Mouse (Mus musculus) stomach, postnatal 0 days (tissue): Measurements from ENCODE around the gene Ctbp2. TPM values are rescaled to one million over a fixed set of nuclear protein-coding genes. Genes with fewer than 3 reads are reported as not detected.

Source experiments
- ATAC-seq: fragments of 200-750 bp; cut with Nextera tagmentation; 2 replicates; pipeline ENCODE4 v1.8.0; 2017; ENCODE audit not compliant: low FRiP score, low TSS enrichment
- DNase-seq: peaks from one replicate; pipeline ENCODE4 v3.0.0-alpha.2; 2016; ENCODE audit warnings: low spot score
- H3K27ac ChIP-seq: fragments of 300-500 bp; sonication (generic); replicated peaks from 2 replicates; pipeline ENCODE4 v1.5.1; 2014; ENCODE audit warnings: mild to moderate bottlenecking, control low read depth
- H3K27me3 ChIP-seq: fragments of 300-500 bp; sonication (generic); 2 replicates; pipeline ENCODE4 v1.6.1; 2014; ENCODE audit warnings: low read length; ENCODE audit not compliant: control insufficient read depth, insufficient read depth
- H3K36me3 ChIP-seq: fragments of 300-500 bp; sonication (generic); 2 replicates; pipeline ENCODE4 v1.6.1; 2014; ENCODE audit warnings: low read length, mixed read lengths; ENCODE audit not compliant: control insufficient read depth, insufficient read depth
- H3K4me1 ChIP-seq: fragments of 300-500 bp; sonication (generic); replicated peaks from 2 replicates; pipeline ENCODE4 v1.6.1; 2014; ENCODE audit warnings: antibody characterized with exemption; ENCODE audit not compliant: control insufficient read depth, insufficient read depth
- H3K4me2 ChIP-seq: fragments of 300-500 bp; sonication (generic); replicated peaks from 2 replicates; pipeline ENCODE4 v1.6.1; 2014; ENCODE audit warnings: low read depth, mild to moderate bottlenecking, control low read depth, moderate library complexity
- H3K4me3 ChIP-seq: fragments of 300-500 bp; sonication (generic); 2 replicates; pipeline ENCODE4 v1.5.1; 2014; ENCODE audit warnings: low read depth, low read length, control low read depth
- H3K9ac ChIP-seq: fragments of 300-500 bp; sonication (generic); 2 replicates; pipeline ENCODE4 v1.6.1; 2014; ENCODE audit warnings: mild to moderate bottlenecking, low read length, control low read depth, mixed read lengths
- H3K9me3 ChIP-seq: fragments of 300-500 bp; sonication (generic); 2 replicates; pipeline ENCODE4 v1.6.1; 2016; ENCODE audit warnings: low read length; ENCODE audit not compliant: control insufficient read depth
- CTCF ChIP-seq: IDR thresholded peaks from 2 replicates; pipeline ENCODE4 v1.5.1; 2016; ENCODE audit warnings: antibody characterized with exemption, low read depth, mild to moderate bottlenecking, moderate library complexity
- EP300 ChIP-seq: optimal IDR thresholded peaks from 2 replicates; pipeline ENCODE3; 2016; ENCODE audit warnings: antibody characterized with exemption
- WGBS: fragments of 180-500 bp; shearing (Covaris S2); extraction: QIAGEN DNeasy Blood & Tissue Kit; methylation state at CpG from one replicate; pipeline ENCODE4 v1.1.7; 2014; 5-methylcytosine and 5-hydroxymethylcytosine counted together
- polyA plus RNA-seq: library from polyadenylated mRNA; unstranded; fragments of >200 nt; fragmentation: Nextera tagmentation; extraction: Ambion mirVana; gene quantifications from 2 replicates; pipeline ENCODE4 v1.2.1, GENCODE M21; 2015

Gene Ctbp2
- polyA plus RNA-seq, 1 experiment from 2014 or later = 48.6 TPM

DNA sequence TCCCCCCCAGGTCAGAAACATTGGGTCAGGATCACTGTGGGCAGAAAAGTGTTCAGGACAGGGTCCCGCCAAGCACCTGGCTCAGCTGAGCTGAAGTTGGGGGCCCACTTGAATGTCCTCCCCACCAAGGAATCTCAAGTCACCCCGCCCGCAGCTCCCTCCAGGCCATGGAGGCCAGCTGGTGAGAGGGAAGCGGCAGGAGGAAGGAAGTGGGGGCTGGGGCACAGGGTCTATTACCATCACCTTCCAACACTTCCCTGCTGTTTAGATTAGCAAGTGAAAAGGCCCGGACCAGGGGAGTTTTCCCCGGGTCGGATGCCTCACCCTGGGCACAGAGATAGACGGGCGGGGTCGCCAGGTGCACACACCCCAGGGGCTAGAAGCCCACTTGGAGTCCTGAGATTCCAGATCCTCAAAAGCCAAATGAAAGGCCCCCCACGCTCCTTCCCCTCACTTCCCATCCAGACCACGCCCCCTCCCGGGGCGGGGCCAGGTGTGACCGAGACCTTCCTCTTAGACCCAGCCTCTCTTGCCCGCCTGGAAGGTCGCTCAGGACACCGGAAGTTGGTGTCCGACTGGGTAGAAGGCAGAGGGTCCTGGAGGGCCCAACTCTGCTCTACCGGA lies 9.2 kb downstream of the Ctbp2 start:
- peak overlapping the region; percentile 89 for H3K27ac ChIP-seq
- no peaks in the 10 kb centered on the region for H3K36me3 ChIP-seq
- H3K4me1 ChIP-seq = peaks cover 25% of the 10 kb centered on the region
- no peaks in the 10 kb centered on the region for H3K27me3 ChIP-seq
- peak; percentile 80 for DNase-seq
- peak; percentile 18 for ATAC-seq
- H3K9ac ChIP-seq = peak overlapping the region; percentile 52
- no peaks in the 10 kb centered on the region for H3K9me3 ChIP-seq
- H3K4me3 ChIP-seq = peak overlapping the region; percentile 12
- peak overlapping the region; percentile 55 for H3K4me2 ChIP-seq
- 19% methylated on average over 19 of the region's 20 CpGs for WGBS
- TF ChIP-seq CTCF = no peak
- TF ChIP-seq EP300 = no peak

DNA sequence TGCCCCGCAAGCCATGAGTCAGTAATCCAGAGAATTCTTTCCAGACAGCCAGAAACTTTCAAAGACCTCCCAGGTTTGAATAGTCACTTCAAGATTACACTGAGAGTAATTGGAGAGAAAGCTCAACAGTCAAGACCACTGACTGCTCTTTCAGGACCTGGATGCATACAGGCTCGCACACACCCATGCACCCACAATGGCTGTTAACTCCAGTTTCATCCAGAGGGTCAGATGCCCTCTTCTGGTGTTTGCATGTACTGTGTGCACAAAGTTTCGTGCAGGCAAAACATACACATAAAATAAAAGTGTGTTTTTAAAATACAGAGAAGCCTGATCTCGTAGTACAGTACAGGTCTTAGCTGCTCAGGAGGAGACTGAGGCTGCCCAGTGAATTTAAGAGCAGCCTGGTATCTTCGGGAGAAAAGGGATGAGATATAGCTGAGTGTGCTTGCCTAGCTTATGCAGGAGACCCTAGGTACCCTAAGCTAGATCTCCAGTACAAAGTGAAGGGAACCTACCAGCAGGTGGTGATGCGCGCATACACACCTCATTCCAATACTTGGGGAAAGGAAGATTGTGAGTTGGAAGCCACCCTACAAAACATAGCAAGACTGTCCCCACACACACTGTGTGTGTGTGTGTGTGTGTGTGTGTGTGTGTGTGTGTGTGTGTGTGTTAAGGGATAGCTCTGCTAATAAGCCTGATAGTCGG lies 10.8 kb downstream of the Ctbp2 start:
- H3K9ac ChIP-seq = no peak overlapping the region
- DNase-seq = no peak
- no peaks in the 10 kb centered on the region for H3K9me3 ChIP-seq
- no peaks in the 10 kb centered on the region for H3K27me3 ChIP-seq
- no peak; the same call in 1 of the 2 replicates for ATAC-seq
- no peak overlapping the region for H3K4me3 ChIP-seq
- H3K27ac ChIP-seq = peak overlapping the region; percentile 89
- WGBS = 66% methylated on average over 8 of the region's 8 CpGs
- TF ChIP-seq CTCF (peak; percentile 61), EP300 (no peak)
- H3K4me1 ChIP-seq = peaks cover 31% of the 10 kb centered on the region
- no peaks in the 10 kb centered on the region for H3K36me3 ChIP-seq
- H3K4me2 ChIP-seq = peak overlapping the region; percentile 5; the same call in 1 of the 2 replicates

DNA sequence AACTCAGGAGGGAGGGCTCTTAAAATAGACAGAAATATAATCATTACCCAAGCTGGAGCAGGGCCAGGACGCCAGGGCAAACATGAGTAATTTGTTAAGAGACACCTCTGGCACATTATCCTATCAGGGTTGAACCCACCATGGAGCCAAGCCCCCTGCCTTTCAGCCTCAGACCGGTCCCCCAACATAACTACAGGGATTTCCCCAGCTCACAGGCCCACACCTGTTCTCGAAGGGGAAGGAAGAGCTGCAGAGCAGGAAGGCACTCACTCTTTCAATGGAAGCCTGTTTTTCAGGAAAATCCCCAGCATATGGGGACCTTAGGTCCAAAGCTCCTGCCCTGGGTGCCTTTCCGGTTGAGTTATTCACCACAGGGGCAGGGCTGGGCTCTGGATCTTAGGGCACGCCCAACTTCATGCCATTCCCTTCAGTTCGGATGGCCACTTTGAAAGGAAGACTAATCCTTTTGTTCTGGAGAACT lies 11.8 kb downstream of the Ctbp2 start:
- Histone ChIP-seq H3K4me1 (peaks cover 29% of the 10 kb centered on the region), H3K9me3 (no peaks in the 10 kb centered on the region), H3K9ac (no peak overlapping the region), H3K27me3 (no peaks in the 10 kb centered on the region), H3K4me3 (no peak overlapping the region), H3K27ac (peak overlapping the region; percentile 89), H3K36me3 (no peaks in the 10 kb centered on the region), H3K4me2 (peak overlapping the region; percentile 5; the same call in 1 of the 2 replicates)
- peak; percentile 84 for ATAC-seq
- peak; percentile 68 for DNase-seq
- WGBS = 23% methylated on average over 6 of the region's 6 CpGs
- no peak for TF ChIP-seq CTCF
- TF ChIP-seq EP300 = peak; percentile 84

DNA sequence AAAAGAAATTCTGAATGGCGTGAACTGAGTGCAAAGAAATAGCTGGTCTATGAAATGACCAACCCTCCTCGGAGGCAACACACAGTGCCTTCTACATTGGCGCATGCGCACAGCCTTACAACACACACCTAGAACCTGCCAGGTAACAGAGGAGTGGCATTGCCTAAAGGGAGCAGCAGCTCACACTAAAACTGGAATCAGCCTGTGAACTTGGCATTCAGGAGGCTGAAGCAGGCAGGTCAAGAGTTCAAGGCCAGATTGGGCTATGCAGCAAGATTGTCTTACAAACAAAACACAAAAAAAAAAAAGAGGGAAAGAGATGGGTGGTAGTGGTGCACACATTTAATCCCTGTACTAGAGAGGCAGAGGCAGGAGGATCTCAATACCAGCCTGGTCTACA lies 14.7 kb downstream of the Ctbp2 start:
- Histone ChIP-seq H3K9ac (no peak overlapping the region), H3K27me3 (no peaks in the 10 kb centered on the region), H3K4me1 (peaks cover 17% of the 10 kb centered on the region), H3K9me3 (no peaks in the 10 kb centered on the region), H3K4me2 (no peak overlapping the region), H3K4me3 (no peak overlapping the region), H3K36me3 (no peaks in the 10 kb centered on the region), H3K27ac (no peak overlapping the region)
- ATAC-seq (no peak), DNase-seq (no peak)
- TF ChIP-seq CTCF = no peak
- TF ChIP-seq EP300 = no peak
- WGBS = 82% methylated on average over 4 of the region's 4 CpGs

DNA sequence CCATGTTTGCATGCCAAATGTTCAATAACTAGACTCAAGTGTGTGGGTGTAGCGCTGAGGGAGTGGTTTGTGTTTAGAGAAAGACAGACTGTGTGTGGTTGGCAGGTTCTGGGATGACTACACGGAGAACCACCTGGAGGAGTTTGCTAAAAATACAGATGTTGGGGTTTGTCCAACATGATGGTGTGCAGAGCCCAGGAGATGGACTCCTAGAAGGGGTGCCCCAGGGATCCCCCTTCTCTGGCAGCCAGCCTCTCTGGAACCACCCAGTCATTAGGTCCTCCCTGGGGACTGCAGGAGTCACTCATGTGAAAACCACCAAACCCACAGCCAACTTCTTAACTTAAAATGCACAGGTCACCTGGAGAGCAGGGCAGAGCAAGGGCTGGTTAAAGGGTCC lies 15.5 kb downstream of the Ctbp2 start:
- H3K27me3 ChIP-seq = no peaks in the 10 kb centered on the region
- no peak overlapping the region for H3K4me2 ChIP-seq
- DNase-seq = no peak
- H3K9me3 ChIP-seq = no peaks in the 10 kb centered on the region
- 48% methylated on average over 2 of the region's 2 CpGs for WGBS
- H3K27ac ChIP-seq = peak overlapping the region; percentile 18; the same call in 1 of the 2 replicates
- H3K4me3 ChIP-seq = no peak overlapping the region
- no peaks in the 10 kb centered on the region for H3K36me3 ChIP-seq
- H3K4me1 ChIP-seq = peaks cover 13% of the 10 kb centered on the region
- ATAC-seq = no peak
- H3K9ac ChIP-seq = no peak overlapping the region
- TF ChIP-seq CTCF (no peak), EP300 (no peak)

DNA sequence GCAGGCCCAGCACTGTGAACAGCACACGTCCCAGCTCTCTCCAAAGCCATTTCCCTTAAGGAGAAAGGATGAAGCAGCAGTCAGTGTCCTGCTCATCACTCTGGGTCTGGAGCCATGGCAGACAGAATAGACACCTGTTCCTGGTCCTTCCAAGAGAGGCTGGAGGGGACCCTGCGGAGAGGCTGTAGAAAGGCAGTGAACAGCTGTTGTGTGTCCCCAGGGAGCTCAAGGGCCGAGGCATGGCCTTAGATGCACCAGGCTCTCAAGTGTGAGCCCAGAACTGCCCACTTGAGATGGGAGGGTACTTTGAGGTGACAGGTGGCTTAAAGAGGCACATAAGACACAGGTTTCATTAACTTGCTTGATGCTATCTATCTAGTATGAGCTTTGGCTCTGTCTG lies 21.6 kb downstream of the Ctbp2 start:
- no peak overlapping the region for H3K4me3 ChIP-seq
- no peak overlapping the region for H3K9ac ChIP-seq
- H3K4me2 ChIP-seq = no peak overlapping the region
- DNase-seq (no peak), ATAC-seq (no peak)
- H3K9me3 ChIP-seq = no peaks in the 10 kb centered on the region
- WGBS = 62% methylated on average over 3 of the region's 3 CpGs
- H3K4me1 ChIP-seq = peaks cover 5% of the 10 kb centered on the region; the same call in 1 of the 2 replicates
- no peaks in the 10 kb centered on the region for H3K27me3 ChIP-seq
- TF ChIP-seq EP300 (no peak), CTCF (no peak)
- H3K36me3 ChIP-seq = no peaks in the 10 kb centered on the region
- no peak overlapping the region for H3K27ac ChIP-seq
